Mouse (Mus musculus): ENCODE measurements around the gene Prkcd.

The Prkcd gene

GRCm38 (mm10) chr14:30551509-30551908 lies 74.5 kb downstream of the Prkcd start:
- POLR2A ChIA-PET, result interaction anchor here in 2 of 4 experiments (0.6 to 10.6 kb wide), 8 partner anchors 11 to 164 kb away, joined by 3 to 185 read pairs (median 7); partner anchors contain the start of gene Prkcd (in 1 of the 2)

GRCm38 (mm10) chr14:30550232-30551070 lies 75.6 kb downstream of the Prkcd start:
- CTCF ChIA-PET, result no interaction called here
- POLR2A ChIA-PET, result interaction anchor here (0.7 to 10.6 kb wide), 38 partner anchors 9 to 600 kb away, joined by 3 to 185 read pairs (median 5); partner anchors contain the start of genes Dcp1a (in 1 of the 4) and Prkcd (in 1 of the 4)

More at GRCm38 (mm10) chr14:30551509-30551908, 74.5 kb downstream of the Prkcd start:
- CTCF ChIA-PET, result interaction anchor here in 2 of 4 experiments (0.7 to 1.6 kb wide), 2 partner anchors 148 to 323 kb away, joined by 3 to 4 read pairs; no protein-coding TSS in a partner anchor

- POLR2A ChIA-PET, result interaction anchor here (0.7 to 10.6 kb wide), 41 partner anchors 8 to 599 kb away, joined by 3 to 185 read pairs (median 5); partner anchors contain the start of genes Dcp1a (in 1 of the 4), Prkcd (in 1 of the 4) and Rft1 (in 1 of the 4)
- CTCF ChIA-PET, result interaction anchor here in 2 of 4 experiments (0.6 to 2.1 kb wide), 3 partner anchors 17 to 522 kb away, joined by 3 to 7 read pairs (median 3); no protein-coding TSS in a partner anchor
Observed at GRCm38 (mm10) chr14:30549777-30550149, 76.2 kb downstream of the Prkcd start.

- POLR2A ChIA-PET, result interaction anchor here in 3 of 4 experiments (0.7 to 10.6 kb wide), 40 partner anchors 10 to 598 kb away, joined by 3 to 185 read pairs (median 5); partner anchors contain the start of genes Dcp1a (in 1 of the 3), Prkcd (in 1 of the 3) and Rft1 (in 1 of the 3)
- CTCF ChIA-PET, result interaction anchor here in 2 of 4 experiments (0.6 to 2.1 kb wide), 3 partner anchors 17 to 521 kb away, joined by 3 to 7 read pairs (median 3); no protein-coding TSS in a partner anchor
Observed at GRCm38 (mm10) chr14:30548965-30549776, 76.8 kb downstream of the Prkcd start.

- ChIA-PET CTCF (interaction anchor here in 1 of 4 experiments (2.1 kb wide), 1 partner anchor 16 kb away, joined by 7 read pairs; no protein-coding TSS in a partner anchor), POLR2A (interaction anchor here in 3 of 4 experiments (0.5 to 10.6 kb wide), 18 partner anchors 8 to 328 kb away, joined by 3 to 185 read pairs (median 13); partner anchors contain the start of gene Dcp1a (in 1 of the 3))
Observed at GRCm38 (mm10) chr14:30548131-30548720, 77.8 kb downstream of the Prkcd start, which contains the start of gene Tkt. Tkt (plus strand) TSS chr14:30548359.

Measured in embryonic stem cell, embryonic (primary cell).